Mouse (Mus musculus) urinary bladder, adult 18-20 months (tissue): Measurements from ENCODE around the gene Fbxo11.

ENCODE experiments used
- DNase-seq, 2 experiments: peaks; one replicate each; pipeline ENCODE4 v3.0.0; 2022; ENCODE audit warnings: low spot score in 2 of 2, mixed read lengths in 2 of 2

Fbxo11 gene

DNA sequence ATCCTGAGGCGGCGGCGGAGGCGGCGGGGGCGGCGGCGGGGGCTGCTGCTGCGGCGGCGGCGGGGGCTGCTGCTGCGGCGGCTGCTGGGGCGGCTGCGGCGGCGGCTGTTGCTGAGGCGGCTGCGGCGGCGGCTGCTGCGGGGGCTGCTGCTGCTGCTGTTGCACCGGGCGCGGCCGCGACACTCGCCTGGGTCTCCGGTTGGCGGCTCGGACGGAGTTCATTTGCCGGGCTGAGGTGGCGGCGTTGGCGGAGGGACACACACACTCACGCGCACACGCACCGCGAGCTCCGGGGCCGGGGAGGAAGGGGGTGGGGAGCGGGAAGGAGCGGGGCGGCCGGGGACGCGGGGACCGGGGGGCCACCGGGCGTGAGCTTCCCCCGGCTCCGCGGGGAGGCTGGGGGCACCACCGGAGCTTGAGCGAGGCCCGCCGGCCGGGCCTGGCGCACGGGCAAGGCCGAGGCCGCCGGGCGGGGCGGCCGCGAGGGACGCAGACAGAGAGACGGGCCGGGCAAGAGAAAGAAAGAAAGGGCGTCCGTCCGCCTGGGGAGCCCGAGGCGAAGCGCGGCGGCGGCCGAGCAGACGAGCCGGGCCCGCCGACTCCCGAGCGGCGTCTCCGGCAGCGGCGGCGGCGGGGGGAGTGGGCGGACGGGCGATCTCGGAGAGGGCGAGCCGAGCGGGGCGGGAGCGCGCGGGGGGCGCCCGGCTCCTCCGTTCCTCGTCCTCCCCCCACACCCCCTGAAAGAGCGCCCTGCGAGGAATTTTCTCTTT, at the start of gene Fbxo11:
TSS of gene Fbxo11 (minus strand) at position 261 of the 770 bp plus-strand sequence.
- DNase-seq = peak; percentile 15 to 65

DNA sequence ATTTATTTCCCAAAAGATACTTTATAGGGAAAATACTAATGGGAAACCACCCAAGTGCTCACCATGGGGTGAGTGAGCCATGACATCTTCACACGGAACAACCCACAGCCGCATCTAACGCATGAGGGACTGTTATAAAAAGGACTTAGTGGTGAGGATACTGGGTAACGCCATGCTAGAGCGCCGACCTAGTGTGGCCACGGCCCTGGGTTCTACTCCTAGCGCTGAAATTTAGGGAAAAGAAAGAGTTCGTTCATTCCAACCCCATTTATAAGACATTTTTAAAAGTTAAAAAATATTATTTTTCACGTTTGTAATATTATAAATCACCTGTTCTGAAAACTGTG, 48.8 kb upstream of the Fbxo11 start:
- no peak for DNase-seq

DNA sequence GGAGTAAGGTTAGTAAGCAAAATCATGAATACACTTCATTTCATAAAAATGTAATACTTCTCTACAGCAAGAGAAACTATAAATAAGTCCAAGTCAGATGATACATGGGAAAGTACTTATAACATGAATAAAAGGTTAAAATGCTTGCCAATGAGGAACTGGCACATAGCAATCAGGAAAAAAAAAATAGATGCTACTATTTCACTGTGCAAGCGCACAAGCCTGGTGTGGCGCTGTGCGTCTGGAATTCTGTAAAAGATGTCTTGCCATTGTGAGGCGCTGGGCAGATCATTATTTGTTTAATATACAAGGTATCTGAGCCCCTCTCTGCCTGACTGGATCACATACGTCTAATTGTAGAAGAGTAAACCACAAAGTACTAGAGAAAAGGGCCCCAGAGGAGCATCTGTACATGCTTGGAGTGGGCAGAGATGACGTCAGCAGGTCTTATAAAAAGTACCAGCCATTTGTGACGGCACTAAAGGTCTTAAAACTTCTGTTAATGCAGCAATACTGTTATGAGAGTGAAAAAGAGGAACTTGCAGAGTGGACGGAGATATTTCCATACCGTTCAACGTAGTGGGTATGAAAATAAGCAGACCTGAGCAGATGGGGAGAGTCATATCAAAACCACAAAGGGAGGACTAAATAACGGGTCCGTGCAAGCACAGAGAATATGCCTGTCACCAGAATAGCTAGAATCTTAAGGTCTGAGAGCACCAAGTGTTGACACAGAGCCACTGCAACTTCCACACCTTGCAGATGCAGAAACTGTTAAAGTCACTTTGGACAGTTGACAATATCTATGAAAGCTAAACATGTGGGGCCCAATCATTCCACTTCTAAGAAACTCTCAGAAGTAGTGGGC, 48.2 kb upstream of the Fbxo11 start:
- no peak for DNase-seq

DNA sequence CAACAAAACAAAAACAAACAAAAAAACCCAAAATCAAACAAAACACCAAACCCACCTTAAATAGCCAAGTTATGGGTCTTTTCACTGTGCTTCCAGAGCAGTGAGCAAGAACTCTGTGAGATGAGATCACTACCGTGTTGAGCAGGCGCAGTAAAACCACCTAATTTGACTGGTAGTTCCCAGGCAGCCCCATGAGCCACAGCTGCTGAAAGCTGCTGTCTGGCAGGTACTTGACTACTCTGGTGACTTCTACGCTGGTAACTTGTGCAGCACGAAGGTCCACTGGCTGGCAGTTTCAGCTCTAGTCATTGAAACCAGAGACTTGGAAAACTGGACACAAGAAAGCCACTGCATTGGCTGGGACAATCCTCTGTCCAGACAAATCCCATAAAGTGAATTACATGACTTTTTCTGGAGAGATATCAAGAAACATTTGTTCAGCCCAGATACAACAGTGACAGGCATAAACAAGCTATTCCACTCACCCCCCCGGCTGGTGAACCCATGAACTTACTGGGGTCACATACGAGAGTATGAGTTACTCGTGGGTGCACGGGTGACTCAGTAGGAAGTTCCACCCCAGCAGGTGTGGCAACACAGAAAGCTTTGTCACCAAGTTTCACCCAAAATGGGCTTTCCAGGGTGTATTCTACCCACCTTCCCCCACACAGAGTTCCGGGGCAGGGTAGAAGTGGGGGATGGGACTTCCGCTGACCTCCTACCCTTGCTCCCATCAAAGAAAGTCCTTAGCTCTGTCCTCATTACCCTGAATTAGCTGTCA, 47.0 kb upstream of the Fbxo11 start:
- DNase-seq = peak in 1 of 2 experiments; percentile 3

DNA sequence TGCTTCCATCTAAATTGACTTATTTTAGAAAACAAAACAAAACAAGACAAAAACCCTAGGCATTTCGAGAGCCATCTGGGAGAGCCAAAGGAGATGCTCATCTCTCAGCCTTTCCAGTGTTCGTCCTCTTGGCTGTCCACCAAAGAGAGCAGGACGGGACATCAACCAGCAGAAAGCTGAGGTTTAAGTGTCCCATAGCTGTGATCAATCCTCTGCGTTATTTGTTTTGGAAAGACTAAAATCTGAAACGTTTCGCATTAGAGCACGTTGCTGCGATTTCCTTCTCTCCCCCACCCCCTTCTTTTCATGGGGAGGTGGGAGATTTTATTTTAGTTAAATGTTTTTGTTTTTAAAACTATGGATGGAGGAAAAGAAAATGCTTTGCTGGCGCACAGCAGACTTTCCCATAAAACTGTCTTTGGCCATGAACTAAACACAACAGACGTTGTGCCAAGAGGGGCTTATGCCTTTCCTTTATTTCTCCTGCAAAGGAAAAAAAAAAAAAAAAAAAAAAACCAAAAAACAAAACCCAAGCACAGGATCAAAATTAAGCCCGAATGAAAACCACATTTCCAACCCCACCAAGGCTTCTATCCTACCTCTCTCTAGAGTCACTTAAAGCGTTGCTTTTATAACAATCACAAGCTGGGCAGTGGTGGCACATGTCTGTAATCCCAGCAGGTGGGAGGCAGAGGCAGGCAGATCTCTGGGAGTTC, 46.1 kb upstream of the Fbxo11 start:
- DNase-seq = peak in 1 of 2 experiments; percentile 16

DNA sequence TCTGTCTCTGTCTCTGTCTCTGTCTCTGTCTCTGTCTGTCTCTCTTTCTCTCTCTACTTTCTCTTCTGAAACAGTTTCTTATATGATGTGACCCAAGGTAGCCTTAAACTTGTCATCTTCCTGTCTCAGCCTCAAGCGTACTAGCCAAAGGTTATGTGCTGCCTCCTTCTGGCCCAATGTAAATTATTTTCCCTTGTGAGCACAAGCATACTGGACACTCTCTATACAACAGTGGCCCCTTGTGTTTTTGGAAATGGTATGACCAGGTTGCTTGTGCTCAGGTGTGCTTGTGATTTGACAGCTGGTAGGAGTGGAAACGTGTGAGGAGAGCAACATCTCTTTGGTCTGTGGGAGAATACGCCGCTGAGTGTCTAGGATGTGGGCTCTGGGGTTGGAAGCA, 42.6 kb upstream of the Fbxo11 start:
- no peak for DNase-seq

DNA sequence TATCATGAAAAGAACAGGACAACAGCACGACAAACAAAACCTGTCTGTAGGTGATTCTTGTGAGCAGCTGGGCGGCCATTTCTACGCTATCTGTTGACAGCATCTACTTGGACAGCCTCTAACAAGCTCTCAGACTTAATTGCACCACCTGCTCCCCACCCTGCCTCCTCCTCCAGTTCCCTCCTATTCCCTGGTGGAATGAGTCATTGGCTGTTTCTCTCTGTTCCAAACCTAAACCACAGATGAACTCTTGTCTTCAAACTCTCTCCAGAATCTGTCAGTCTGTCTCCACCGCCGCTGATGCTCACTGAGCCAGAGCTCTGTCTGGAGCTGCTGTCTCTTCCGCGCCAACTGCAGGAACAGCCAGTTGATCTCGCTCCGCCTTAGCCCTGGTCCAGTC, 41.3 kb upstream of the Fbxo11 start:
- peak in 1 of 2 experiments; percentile 16 for DNase-seq

DNA sequence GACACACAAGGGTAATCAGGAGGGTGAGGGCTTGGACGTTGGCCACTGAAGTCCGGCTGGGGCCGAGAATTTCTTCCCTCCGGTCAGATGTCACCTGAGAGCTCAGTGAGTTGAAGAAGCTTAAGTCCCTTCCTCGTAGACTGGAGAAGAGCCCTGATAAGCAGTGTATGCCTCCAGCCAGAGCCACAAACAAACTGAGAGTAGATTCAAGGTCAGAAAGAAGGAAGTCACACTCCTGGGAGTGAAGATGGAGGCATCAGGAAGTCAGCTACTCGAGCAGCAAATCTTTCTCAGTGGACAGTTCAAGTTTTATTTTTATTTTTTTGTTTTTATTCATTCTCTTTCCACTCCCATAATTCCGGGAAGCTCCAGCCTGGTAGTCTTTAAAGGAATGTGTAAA, 37.5 kb upstream of the Fbxo11 start:
- DNase-seq = no peak

DNA sequence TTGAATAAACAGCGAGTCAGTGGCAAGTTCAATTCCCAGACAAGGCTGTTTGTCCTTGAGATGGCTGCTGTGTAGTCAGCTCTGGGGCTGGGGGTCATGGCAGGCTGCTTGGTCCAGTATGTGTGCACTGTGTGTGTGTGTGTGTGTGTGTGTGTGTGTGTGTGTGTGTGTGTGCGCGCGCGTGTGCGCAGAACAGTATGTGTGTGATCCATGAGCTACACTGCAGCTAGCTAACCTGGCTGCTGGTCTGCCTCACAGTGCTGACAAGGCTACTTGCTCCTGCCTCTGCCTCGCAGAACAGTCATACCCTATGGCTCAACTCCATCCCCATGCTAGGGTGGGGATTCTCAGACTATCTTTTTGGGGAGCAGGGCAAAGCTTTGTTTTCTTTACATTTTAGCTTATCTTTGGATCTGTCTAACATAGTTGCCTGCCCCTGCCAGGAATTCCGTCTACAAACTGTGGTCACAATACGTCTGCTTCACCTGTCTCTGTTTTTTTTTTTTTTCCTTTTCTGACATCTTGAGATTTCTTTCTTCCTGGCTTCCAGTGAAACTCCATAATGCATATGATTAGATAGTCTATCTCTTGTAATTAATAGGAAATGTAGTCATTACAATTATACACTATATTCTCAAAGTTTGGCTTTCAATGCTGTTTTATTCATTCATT, 33.2 kb upstream of the Fbxo11 start:
- DNase-seq = no peak

DNA sequence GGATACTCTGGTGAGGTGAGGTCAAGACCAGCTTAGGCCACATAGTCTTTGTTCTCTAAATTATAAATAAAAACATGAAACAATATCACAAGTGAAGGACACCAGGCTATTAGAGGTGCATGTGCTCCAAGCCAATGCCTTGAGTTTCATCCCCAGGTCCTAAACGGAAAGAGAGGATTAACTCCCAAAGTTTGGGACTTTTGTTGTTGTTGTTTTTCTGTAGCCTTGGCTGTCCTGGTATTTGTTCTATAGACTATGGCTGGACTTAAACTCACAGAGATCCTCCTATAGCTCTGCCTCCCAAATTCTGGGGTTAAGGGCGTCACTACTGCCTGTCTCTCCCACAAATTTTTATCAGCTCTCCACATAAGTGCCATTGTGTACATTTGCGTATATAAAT, 32.5 kb upstream of the Fbxo11 start:
- DNase-seq = no peak

DNA sequence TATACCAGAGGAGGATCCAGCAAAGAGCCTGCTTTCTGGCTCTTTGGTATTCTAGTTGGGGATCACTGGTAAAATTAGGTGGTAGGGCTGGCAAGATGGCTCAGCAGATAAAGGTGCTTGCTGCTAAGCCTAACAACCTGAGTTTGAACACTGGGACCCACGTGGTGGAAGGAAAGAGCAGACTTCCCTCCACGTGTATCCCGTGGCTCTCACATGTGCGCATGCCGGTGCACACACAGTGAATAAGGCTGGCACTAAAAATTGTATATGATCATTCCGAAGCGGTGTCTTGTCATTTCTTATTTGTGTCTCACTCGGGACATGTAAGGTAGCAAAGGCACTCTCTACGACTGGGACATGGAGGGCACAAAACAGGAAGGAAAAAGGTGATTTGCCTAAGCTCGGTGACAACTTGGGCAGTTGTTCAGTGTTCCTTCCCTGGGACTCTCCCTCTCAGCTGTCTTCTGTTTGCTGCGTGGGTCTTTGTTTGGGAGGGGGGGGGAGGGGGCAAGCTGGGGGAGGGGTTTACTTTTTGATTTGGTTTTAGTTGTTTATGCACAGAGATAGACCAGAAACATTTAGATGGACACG, 31.8 kb upstream of the Fbxo11 start:
- no peak for DNase-seq

DNA sequence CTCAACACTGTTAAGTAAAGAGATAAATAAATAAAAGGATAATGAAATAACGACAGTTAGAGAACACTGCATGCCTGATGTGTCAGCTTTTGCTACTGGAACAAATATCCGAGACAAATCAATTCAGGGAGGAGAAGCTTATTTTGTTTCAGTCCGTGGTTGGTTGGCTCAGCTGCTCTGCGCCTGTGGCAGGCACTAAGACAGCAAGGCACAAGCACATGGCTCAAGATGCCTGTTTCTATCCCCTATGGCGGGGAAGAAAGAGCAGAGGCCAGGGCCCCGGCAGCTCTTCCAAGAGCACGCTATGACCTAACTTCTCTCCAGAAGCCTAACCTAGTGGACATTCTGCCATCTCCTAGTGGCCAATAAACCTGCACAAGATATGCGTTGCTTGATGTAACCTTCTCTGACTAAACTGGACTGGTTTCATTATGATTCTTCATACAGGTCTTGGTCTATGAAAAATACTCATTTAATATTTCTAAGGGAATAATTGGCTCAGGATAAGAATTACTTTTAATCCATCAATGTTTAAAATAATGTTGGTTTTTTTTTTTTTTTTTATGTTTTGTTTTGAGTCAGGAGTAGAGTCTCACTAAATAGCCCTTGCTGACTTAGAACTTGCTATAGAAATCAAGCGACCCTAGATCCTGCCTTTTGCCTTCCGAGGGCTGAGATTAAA, 30.6 kb upstream of the Fbxo11 start:
- DNase-seq = no peak

DNA sequence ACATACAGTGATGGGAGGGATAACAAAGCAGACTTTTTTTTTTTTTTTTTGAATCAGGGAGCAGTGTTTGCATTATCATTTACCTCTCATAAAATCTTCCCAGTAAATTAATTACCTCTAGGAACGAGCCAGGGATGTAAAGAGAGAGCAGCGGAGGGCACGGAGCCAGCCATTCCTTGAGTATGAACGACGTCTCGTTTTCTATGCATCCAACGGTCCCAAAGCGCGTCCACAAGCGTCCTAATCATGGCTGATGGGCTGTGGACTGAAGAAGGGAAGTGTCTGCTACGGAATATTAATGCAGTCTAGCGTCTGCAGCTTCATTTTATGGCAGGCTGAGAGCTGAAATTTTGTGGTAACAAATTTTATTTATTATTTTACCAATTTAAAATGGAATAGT, 29.2 kb upstream of the Fbxo11 start:
- DNase-seq = no peak

DNA sequence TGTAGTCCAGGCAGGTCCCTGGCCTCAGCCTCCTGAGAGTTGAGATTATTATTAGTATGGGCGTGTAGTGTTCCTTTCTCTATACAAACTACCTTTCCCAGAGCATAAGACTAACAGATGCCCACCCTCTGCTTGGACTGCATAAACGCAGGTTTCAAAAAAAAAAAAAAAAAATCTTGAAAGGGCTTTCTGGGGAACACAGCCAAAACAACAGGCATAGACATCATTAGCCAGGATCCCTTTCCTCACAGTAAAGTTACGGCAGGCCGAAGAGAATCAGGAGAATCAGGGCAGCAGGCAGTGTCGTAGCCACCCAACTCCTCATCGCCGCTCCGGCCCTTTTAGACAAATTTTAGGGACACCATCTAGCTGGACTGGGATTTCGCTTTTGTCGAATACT, 28.7 kb upstream of the Fbxo11 start:
- DNase-seq = no peak

DNA sequence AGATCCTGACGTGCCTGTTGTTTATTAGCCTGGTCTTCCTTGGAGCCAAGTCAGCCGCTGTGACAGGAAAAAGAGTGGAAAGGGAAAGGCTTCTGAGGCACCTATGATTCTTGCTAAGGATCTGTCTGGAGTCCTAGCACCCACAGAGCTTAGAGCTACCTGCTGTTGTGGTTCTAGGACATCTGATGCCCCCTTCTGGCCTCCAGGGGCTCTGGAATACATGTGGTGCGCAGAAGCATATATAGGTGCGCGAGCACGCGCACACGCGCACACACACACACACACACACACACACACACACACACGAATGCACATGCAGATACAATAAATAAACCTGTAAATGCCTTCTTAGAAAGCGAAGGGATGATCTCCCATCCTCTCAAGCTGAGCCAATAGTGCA, 20.9 kb upstream of the Fbxo11 start:
- no peak for DNase-seq

DNA sequence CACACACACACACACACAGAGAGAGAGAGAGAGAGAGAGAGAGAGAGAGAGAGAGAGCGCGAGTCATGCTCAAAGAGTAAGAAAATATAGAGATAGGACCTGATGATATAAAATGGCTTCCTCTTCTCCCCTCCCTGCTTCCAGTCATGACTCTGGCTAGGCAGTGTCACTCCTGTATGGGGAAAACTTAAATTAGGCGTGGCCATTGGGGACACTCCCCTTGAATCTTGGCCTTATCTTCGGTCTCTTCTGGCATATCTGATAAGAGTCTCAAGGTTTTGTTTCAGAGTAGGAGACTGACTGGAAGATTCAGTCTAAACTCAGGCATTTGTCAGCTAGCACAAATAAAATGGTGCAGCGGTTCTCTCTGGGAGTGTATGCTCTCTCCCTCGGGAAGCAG, 16.4 kb upstream of the Fbxo11 start:
- DNase-seq = no peak

DNA sequence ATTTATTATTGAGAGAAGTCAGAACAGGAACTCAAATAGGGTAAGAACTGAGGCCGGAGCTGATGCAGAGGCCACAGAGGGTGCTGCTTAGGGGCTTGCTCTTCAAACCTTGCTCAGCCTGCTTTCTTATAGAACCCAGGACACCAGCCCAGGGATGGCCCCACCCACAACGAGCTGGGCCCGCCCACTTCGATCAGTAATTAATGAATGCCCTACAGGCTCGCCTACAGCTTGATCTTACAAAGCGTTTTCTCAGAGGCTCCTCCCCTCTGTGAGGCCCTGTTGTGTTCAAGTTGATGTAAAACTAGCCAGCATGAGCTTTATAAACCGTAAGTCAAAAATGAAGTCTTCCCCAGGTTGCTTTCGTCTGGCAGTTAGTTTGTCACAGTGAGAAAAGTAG, 14.7 kb upstream of the Fbxo11 start:
- DNase-seq = no peak

DNA sequence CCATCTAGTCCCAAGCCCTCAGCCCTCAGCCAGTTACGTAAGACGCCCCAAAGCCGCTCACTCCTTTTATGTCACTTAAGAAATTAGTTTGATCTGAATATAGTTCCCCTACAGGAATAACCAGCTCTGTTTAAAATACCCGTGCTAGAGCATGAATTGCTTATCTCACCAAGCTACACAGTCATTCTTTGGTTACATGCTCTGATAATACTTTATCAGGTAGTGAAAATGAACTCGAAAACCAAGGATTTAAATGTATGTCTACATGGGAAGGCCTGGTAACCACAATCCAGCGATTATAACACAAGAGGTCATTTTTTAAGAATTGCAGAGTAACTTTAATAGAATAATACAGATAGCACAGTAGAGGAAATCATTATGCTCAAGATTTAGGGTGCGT, 7.0 kb upstream of the Fbxo11 start:
- no peak for DNase-seq

DNA sequence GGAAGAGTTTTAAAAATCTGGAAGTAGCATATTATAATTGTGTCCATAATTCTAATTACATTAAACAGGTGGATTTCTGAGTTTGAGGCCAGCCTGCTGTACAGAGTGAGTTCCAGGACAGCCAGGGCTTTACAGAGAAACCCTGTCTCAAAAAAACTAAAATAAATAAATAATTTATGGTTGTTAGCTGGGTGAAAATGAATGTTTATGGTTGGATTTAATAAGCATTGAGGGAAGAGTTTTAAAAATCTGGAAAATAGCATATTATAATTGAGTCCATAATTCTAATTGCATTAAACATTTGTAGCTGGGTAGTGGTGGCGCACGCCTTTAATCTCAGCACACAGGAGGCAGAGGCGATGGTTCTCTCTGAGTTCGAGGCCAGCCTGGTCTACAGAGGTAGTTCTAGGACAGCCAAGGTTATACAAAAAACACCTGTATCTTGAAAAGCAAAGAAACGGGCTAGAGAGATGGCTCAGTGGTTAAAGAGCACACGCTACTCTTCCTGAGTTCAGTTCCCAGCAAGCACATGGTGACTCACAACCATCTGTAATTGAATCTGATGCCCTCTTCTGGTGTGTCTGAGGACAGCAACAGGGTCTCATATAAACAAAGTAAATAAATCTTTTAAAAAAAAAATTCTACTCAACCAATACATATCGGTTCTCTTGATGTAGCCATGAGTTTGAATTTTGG, 3.1 kb upstream of the Fbxo11 start:
- no peak for DNase-seq
